Mouse (Mus musculus) neural tube, postnatal 0 days (tissue): ENCODE results near the gene Ces2h. TPM values are rescaled to one million over a fixed set of nuclear protein-coding genes. Genes with fewer than 3 reads are reported as not detected.

Experiments used
- polyA plus RNA-seq: library from polyadenylated mRNA; unstranded; fragments of >200 nt; fragmentation: Nextera tagmentation; extraction: Ambion mirVana; gene quantifications from 2 replicates; pipeline ENCODE4 v1.2.1, GENCODE M21; 2015

The Ces2h gene
- polyA plus RNA-seq = not detected in 2 replicates

DNA sequence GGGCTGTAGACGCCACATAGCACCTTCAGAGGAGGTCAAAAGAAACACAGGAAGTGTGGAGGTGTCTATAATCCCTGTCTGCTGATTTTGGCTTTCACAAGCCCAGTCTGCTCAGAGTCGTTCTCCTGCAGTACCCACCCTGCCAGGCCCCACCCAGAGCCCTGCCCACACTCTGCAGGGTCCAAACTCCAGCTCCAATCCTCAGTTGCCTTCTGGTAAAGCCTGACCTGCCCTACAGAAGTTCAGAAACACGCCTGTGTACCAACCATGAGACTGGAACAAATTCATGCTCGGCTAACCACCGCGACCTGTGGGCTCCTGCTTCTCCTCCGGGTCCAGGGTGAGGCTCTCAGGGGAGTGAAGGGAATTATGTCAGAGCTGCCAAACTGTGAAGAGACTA is at the start of gene Ces2h:
TSS of gene Ces2h (plus strand) at position 268 of the 400 bp plus-strand sequence.

DNA sequence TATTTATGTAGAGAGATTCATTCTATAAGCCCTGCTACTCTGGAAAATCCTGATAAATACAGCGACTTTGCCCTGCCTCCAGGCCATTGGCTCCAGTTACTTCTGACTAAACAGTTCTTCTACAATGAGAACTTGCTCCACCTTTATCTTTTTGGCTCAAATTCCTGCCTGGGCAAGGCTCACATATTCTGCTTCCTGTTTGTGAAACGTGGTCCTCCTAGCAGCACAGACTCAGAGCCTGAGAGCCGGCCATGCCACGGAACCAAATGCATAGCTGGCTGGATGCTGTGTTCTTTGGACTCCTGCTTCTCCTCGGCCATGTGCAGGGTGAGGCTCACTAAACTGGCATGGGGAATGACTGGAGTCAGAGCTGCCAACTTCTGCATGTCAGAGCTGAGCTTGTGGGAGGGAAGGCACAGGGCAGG is 39.1 kb upstream of the Ces2h start, which contains the start of gene Ces2g:
TSS of gene Ces2g (plus strand) at position 182 of the 425 bp plus-strand sequence.

DNA sequence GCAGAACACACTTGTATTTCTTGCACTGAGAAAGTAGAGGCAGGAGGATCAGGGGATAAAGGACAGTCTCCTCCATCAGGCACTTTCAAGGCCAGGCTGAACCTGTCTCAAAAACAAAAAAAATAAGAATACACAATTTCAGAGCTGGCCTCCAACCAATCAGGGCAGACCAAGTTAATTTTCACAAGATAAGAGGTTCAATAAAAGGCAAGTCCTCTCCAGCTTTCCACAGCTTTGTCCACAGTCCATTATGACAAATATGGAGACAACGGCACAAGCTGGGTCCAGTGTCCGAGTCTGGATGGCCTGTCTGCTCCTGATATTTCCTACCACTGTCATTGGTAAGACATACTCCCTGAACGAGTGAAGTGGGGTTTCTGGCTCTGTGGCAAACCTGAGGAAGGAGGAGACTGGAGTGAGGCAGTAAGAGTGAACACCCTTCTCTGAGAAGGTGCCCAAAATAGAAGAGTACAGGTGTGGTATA is 47.8 kb downstream of the Ces2h start, which contains the start of gene Ces3a:
TSS of gene Ces3a (plus strand) at position 231 of the 484 bp plus-strand sequence.

Other genes with a start within 250 kb of the Ces2h start
- gene Ces2b, start 169.3 kb upstream of the Ces2h start, polyA plus RNA-seq = 0.17 and 0.18 TPM in 2 replicates
- gene Ces2c, start 153.8 kb upstream of the Ces2h start, polyA plus RNA-seq = not detected in 2 replicates
- not detected in 2 replicates for gene Ces2e, start 74.6 kb upstream of the Ces2h start, polyA plus RNA-seq
- not detected in 2 replicates for gene Ces2f, start 53.5 kb upstream of the Ces2h start, polyA plus RNA-seq
- gene Ces2g, start 39.1 kb upstream of the Ces2h start, polyA plus RNA-seq = 0.20 and 0.55 TPM in 2 replicates
- gene Ces3a, start 47.7 kb downstream of the Ces2h start, polyA plus RNA-seq = not detected in 2 replicates
- gene Ces3b, start 82.9 kb downstream of the Ces2h start, polyA plus RNA-seq = not detected in 2 replicates
- gene Ces4a, start 130.9 kb downstream of the Ces2h start, polyA plus RNA-seq = 0.14 and 0.15 TPM in 2 replicates
- gene Cbfb, start 169.8 kb downstream of the Ces2h start, polyA plus RNA-seq = 30.7 and 34.8 TPM in 2 replicates
- gene D230025D16Rik, start 224.3 kb downstream of the Ces2h start, polyA plus RNA-seq = 19.1 and 19.5 TPM in 2 replicates